Mouse (Mus musculus): ENCODE measurements around the gene Lrrc61.
A peak's percentile ranks its signal among the peaks of the same experiment; 100 is the strongest.

The Lrrc61 gene

GRCm38 (mm10) chr6:48593158-48594042 is 38.8 kb downstream of the Lrrc61 start, which contains the start of the genes Repin1 and Gm44965:
Gene Repin1, plus strand, starts transcription at chr6:48593883.
Gene Gm44965, plus strand, starts transcription at chr6:48593941.
- peak; percentile 99 to 100 for DNase-seq

DNA sequence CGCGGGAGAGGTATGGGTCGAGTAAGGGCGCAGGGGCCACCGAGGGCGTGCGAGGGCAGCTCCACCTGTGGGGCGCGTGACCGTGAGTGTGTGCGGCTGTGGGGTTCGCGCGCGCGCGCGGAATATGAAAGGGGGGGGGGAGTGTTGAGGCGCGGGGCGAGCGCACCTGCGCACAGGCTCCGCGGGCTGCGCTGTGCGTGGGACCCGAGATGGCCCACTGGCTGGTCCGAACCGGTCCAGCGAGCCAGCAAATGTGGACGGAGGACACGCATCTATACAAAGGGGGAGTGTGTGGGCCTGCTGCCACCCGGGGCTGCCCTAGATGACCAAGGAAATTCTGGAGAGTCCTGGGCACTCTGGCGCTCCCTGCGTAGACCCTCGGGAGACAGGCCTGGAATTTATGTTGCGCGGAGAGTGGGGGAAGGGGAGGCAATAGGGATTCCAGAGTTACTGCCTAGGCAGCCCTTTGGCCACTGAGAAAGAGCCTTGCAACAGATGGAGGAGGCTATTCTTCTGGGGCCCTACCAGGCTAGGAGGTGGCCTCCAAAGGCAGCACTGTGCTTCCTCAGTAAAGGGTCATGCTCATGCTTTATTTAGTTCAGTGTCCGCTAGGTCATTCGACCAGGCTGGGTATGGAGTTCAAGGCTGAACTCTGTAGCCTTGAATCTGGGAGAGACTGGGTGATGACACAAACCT is 39.6 kb downstream of the Lrrc61 start:
- no peak for DNase-seq

- peak; percentile 34 to 42 for DNase-seq
Measured at GRCm38 (mm10) chr6:48595278-48595677, 40.7 kb downstream of the Lrrc61 start.

GRCm38 (mm10) chr6:48596545-48597232 is 42.1 kb downstream of the Lrrc61 start:
- DNase-seq = peak in 1 of 2 experiments; percentile 24

GRCm38 (mm10) chr6:48597233-48597625 is 42.6 kb downstream of the Lrrc61 start:
- no peak for DNase-seq

DNA sequence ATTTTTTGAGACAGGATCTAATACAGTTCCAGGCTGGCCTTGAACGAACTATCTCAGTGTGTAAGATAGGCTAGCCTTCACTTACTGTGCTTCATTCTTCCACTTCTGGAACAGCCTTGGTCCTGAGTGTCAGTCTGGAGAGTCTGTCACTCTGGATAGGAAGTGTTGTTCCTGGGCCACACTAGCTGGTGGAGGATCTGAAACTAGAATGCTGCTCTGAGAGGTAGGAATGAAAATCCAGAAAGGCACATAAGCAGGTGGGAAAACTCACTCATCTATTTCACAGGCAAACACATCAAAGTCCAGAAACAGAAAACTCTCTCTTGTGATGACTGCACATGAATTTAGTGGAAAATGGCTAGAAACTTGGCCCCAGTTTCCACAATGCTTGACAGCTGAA is 46.0 kb downstream of the Lrrc61 start:
- DNase-seq = no peak

GRCm38 (mm10) chr6:48601271-48602079 is 46.9 kb downstream of the Lrrc61 start, which contains the start of gene Zfp775:
Gene Zfp775, plus strand, starts transcription at chr6:48602063.
- peak; percentile 99 for DNase-seq

- peak in 1 of 2 experiments; percentile 64 for DNase-seq
Measured at GRCm38 (mm10) chr6:48602080-48602741, 47.6 kb downstream of the Lrrc61 start.

DNA sequence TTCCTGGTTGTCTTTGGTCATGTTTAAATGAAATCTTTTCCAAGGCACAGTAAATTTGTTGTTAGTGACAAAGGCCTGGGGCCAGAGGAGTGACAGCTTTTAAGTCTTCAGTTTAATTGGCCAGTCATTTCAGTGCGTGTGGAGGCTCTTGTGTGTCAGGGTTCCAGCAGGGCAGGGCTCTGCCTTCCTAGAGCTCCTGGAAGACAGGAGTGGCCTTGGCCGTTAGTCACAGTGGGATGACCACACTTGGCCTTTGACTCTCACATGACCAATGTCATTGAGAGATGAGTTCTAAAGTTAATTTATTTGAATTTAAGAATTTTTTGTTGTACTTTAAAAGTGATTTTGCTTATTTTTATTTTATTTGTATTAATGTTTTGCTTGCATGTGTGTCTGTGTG is 53.5 kb downstream of the Lrrc61 start:
- no peak for DNase-seq

DNA sequence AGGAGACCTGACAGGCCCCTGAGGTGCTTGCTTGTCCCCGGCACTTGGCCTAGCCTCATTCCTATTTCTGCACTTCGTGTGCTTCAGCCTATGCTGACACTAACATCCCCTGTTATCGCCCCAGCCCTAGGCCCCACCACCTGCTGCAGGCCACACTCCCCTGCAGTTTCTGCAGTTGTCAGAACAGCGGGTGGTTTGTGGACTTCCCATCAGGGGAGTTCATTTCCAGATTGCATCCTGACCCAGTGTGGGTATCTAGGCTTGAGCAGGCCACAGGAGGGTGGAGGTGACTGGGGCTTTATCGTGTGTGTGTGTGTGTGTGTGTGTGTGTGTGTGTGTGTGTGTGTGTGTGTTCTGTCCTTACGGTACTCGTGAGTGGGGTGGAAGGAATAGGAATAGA is 54.9 kb downstream of the Lrrc61 start:
- no peak for DNase-seq

GRCm38 (mm10) chr6:48610657-48611056 is 56.1 kb downstream of the Lrrc61 start:
- no peak for DNase-seq

GRCm38 (mm10) chr6:48613464-48613863 is 58.9 kb downstream of the Lrrc61 start:
- DNase-seq = no peak

GRCm38 (mm10) chr6:48614756-48615155 is 60.2 kb downstream of the Lrrc61 start:
- no peak for DNase-seq

DNA sequence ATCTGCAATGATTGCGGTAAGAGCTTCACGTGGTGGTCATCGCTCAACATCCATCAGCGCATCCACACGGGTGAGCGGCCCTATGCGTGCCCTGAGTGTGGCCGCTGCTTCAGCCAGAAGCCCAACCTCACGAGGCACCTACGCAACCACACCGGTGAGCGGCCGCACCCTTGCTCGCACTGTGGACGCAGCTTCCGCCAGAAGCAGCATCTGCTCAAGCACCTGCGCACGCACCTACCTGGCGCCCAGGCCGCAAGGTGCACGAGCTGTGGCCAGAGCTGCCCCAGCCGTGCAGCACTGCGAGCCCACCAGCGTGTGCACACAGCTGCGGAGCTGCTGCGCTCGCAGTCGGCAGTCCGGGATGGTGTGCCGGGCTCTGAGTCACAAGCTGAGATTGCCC is 65.4 kb downstream of the Lrrc61 start:
- DNase-seq = no peak
